Mouse (Mus musculus) hindbrain, embryonic 12.5 days (tissue): ENCODE measurements at regions not wholly inside any gene's neighbourhood (a gene's known extent, or its start where the extent isn't known, plus 50 kb on each side); places are given as distances from the start of the nearest gene placed in this dataset.

Experiments
- ATAC-seq: fragments of 200-750 bp; cut with Nextera tagmentation; 2 replicates; pipeline ENCODE4 v1.8.0; 2017; ENCODE audit warnings: moderate TSS enrichment; ENCODE audit not compliant: low FRiP score
- H3K27ac ChIP-seq: fragments of 300-500 bp; sonication (generic); 2 replicates; pipeline ENCODE4 v1.5.1; 2016; ENCODE audit warnings: mild to moderate bottlenecking
- H3K27me3 ChIP-seq: fragments of 300-500 bp; sonication (generic); 2 replicates; pipeline ENCODE4 v1.6.1; 2016; ENCODE audit warnings: mild to moderate bottlenecking
- H3K36me3 ChIP-seq: fragments of 300-500 bp; sonication (generic); 2 replicates; pipeline ENCODE4 v1.6.1; 2016; ENCODE audit warnings: mild to moderate bottlenecking
- H3K4me1 ChIP-seq: fragments of 300-500 bp; sonication (generic); 2 replicates; pipeline ENCODE4 v1.6.1; 2016
- H3K4me2 ChIP-seq: fragments of 300-500 bp; sonication (generic); replicated peaks from 2 replicates; pipeline ENCODE4 v1.6.1; 2016; ENCODE audit warnings: mild to moderate bottlenecking
- H3K4me3 ChIP-seq: fragments of 300-500 bp; sonication (generic); 2 replicates; pipeline ENCODE4 v1.5.1; 2016; ENCODE audit warnings: mild to moderate bottlenecking
- H3K9ac ChIP-seq: fragments of 300-500 bp; sonication (generic); 2 replicates; pipeline ENCODE4 v1.6.1; 2016; ENCODE audit warnings: mild to moderate bottlenecking, moderate library complexity
- H3K9me3 ChIP-seq: fragments of 300-500 bp; sonication (generic); replicated peaks from 2 replicates; pipeline ENCODE4 v1.6.1; 2016; ENCODE audit warnings: mild to moderate bottlenecking
- WGBS: fragments of 180-500 bp; shearing (Covaris S2); methylation state at CpG from one replicate; pipeline ENCODE4 v1.1.7; 2016; 5-methylcytosine and 5-hydroxymethylcytosine counted together

- 24% methylated on average over 4 of the region's 4 CpGs for WGBS
- no peak overlapping the region for H3K27ac ChIP-seq
- no peaks in the 10 kb centered on the region for H3K9me3 ChIP-seq
- ATAC-seq, result no peak
- H3K4me3 ChIP-seq, result no peak overlapping the region
- H3K36me3 ChIP-seq, result no peaks in the 10 kb centered on the region
- H3K4me2 ChIP-seq, result no peak overlapping the region
- no peaks in the 10 kb centered on the region for H3K4me1 ChIP-seq
- H3K27me3 ChIP-seq, result no peaks in the 10 kb centered on the region
- H3K9ac ChIP-seq, result no peak overlapping the region
Measured at GRCm38 (mm10) chr4:22986763-22987468, 498.8 kb upstream of the Pou3f2 start.

DNA sequence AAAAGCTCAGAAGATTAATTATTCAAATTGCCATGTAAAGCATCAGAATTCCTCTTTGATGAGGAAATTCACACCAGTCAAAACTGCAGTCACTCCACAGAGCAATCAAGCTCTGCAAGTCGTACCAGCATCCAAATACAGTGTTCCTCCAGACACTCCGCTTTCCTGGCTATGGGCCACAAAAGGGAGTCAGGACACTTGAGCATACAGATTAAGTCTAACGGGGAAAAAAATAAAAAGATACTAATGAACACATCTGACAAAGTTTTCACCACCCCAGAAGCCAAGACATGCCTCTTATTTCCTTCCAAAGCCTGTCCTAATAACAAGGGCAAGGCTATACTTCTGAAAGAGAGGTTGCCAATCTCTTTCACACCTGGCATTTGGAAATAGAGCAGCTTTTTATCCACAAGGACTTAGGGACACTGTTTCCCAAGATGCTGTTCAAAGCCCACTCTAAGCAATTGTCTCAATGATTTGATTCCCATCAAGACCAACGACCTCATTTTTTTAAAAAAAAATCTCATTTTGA is 485.5 kb upstream of the Pou3f2 start:
- Histone ChIP-seq H3K4me3 (no peak overlapping the region), H3K27ac (no peak overlapping the region), H3K9ac (no peak overlapping the region), H3K36me3 (no peaks in the 10 kb centered on the region), H3K4me1 (peaks cover 9% of the 10 kb centered on the region; the same call in 1 of the 2 replicates), H3K9me3 (no peaks in the 10 kb centered on the region), H3K4me2 (no peak overlapping the region), H3K27me3 (no peaks in the 10 kb centered on the region)
- WGBS, result 65% methylated on average over 4 of the region's 4 CpGs
- ATAC-seq, result no peak

DNA sequence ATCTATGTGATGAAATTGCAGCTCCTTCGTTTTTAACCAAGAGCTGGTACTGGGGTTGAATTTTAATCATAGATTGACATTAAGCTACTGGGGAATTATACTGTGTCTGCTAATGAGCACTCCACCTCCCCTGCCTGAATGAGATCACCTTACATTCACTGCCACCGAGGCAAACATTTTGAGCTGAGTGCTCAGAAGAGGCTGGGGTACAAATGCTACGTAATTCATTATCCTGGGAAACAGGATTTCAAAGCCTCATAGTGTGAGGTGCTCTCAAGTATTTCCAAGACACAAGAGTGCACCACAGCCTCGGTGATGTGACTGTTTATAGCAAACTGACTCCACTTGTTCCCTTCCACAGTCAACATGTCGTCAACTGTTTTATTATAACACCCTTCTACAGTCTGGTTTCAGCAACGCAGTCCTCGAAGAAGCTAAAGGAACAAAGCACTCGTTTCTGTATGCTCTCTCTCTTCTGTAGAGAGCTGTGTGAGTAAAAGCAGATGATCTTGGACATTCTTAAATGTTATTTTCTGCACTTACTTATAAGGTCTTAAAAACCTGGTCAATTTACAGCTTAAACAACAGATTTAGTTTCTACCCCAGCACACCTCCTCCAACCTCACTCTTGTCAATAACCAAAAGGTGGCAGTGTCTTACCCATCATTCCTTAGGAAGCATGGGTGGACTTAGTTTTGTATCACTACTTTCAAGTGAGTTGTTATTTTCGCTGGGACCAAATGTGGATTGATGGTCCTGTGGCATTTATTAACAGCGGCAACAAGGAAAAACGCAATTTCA is 484.8 kb upstream of the Pou3f2 start:
- H3K27me3 ChIP-seq, result no peaks in the 10 kb centered on the region
- no peak for ATAC-seq
- H3K36me3 ChIP-seq, result no peaks in the 10 kb centered on the region
- no peak overlapping the region for H3K4me2 ChIP-seq
- WGBS, result 61% methylated on average over 11 of the region's 11 CpGs
- no peaks in the 10 kb centered on the region for H3K9me3 ChIP-seq
- H3K9ac ChIP-seq, result no peak overlapping the region
- H3K4me1 ChIP-seq, result peaks cover 9% of the 10 kb centered on the region; the same call in 1 of the 2 replicates
- no peak overlapping the region for H3K4me3 ChIP-seq
- H3K27ac ChIP-seq, result no peak overlapping the region

GRCm38 (mm10) chr4:22971127-22971526 is 483.0 kb upstream of the Pou3f2 start:
- no peak overlapping the region for H3K27ac ChIP-seq
- H3K4me2 ChIP-seq, result no peak overlapping the region
- ATAC-seq, result peak; percentile 75; the same call in 1 of the 2 replicates
- no peaks in the 10 kb centered on the region for H3K27me3 ChIP-seq
- no peaks in the 10 kb centered on the region for H3K9me3 ChIP-seq
- H3K9ac ChIP-seq, result no peak overlapping the region
- peaks cover 9% of the 10 kb centered on the region; the same call in 1 of the 2 replicates for H3K4me1 ChIP-seq
- no peak overlapping the region for H3K4me3 ChIP-seq
- WGBS, result 29% methylated on average over 2 of the region's 2 CpGs
- no peaks in the 10 kb centered on the region for H3K36me3 ChIP-seq

DNA sequence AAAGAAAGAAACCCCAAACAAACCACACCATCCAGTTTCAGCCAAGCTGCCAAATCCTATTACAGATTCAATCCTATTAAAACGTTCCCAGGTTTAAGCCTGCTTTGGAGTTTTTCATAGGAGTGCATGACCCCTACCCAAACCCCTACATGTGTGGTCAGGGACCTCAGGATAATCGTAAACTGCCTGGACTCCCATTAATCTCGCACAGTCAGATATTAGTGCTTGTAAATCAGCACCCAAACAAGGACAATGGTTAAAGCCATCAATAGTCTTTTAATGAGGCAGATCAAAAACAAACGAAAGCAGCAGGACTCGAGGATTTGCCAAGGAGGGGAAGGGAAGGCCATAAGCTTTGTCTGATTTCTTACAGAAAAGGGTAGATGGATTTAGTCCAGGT is 482.3 kb upstream of the Pou3f2 start:
- no peak overlapping the region for H3K9ac ChIP-seq
- no peaks in the 10 kb centered on the region for H3K27me3 ChIP-seq
- WGBS, result 4% methylated on average over 5 of the region's 5 CpGs
- no peak for ATAC-seq
- H3K4me1 ChIP-seq, result peaks cover 9% of the 10 kb centered on the region; the same call in 1 of the 2 replicates
- no peak overlapping the region for H3K4me2 ChIP-seq
- no peaks in the 10 kb centered on the region for H3K9me3 ChIP-seq
- H3K36me3 ChIP-seq, result no peaks in the 10 kb centered on the region
- 0 out of 2 replicates have a peak overlapping the region, but pooled peaks have one; percentile 9 for H3K27ac ChIP-seq
- H3K4me3 ChIP-seq, result no peak overlapping the region

DNA sequence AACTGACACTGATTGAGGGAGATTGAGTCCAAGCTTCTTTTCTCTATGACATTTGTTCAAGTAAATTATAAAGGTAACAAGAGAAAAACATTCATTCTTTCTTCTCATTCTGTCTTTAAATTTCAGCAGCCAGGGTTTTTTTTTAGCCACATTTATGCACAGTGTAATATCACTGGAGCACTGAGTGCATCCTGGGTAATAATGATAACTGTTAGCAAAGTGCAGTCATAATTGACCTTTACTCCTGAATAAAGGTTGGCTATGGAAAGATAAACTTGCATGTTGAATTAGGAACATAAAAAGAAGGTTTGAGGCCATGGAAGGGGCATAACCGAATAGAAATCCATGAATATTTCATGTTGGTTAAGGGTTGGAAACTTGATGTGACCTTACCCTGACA is 461.3 kb upstream of the Pou3f2 start:
- 59% methylated on average over 1 of the region's 1 CpGs for WGBS
- Histone ChIP-seq H3K4me1 (0 out of 2 replicates have a peak, but pooled peaks cover 7% of the 10 kb centered on the region), H3K27ac (no peak overlapping the region), H3K36me3 (no peaks in the 10 kb centered on the region), H3K9ac (no peak overlapping the region), H3K27me3 (no peaks in the 10 kb centered on the region), H3K9me3 (no peaks in the 10 kb centered on the region), H3K4me3 (no peak overlapping the region), H3K4me2 (no peak overlapping the region)
- ATAC-seq, result no peak

DNA sequence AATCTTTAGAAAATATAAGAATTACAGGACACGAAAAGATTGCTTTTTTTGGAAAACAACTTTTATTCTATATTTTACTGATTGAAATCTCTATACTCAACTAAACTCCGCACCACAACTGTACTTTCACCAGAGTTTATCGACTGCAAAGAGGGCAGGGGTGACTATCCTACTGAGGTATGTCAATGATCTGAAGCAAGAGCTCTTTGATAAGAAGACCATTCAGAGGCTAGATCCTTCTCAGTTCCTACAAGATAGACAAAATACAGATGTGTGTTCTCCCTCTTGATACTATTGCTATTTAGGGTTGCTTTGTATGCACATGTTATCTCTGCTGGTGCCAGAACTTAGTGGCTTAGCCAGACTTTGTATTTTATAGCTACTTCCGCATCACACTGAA is 460.7 kb upstream of the Pou3f2 start:
- no peaks in the 10 kb centered on the region for H3K27me3 ChIP-seq
- H3K4me3 ChIP-seq, result no peak overlapping the region
- 93% methylated on average over 4 of the region's 4 CpGs for WGBS
- H3K9me3 ChIP-seq, result no peaks in the 10 kb centered on the region
- H3K4me2 ChIP-seq, result no peak overlapping the region
- no peak overlapping the region for H3K27ac ChIP-seq
- H3K36me3 ChIP-seq, result no peaks in the 10 kb centered on the region
- H3K9ac ChIP-seq, result no peak overlapping the region
- H3K4me1 ChIP-seq, result 0 out of 2 replicates have a peak, but pooled peaks cover 7% of the 10 kb centered on the region
- no peak for ATAC-seq

- Histone ChIP-seq H3K36me3 (no peaks in the 10 kb centered on the region), H3K9ac (no peak overlapping the region), H3K9me3 (no peaks in the 10 kb centered on the region), H3K27ac (0 out of 2 replicates have a peak overlapping the region, but pooled peaks have one; percentile 30), H3K27me3 (no peaks in the 10 kb centered on the region), H3K4me1 (0 out of 2 replicates have a peak, but pooled peaks cover 7% of the 10 kb centered on the region), H3K4me3 (no peak overlapping the region), H3K4me2 (no peak overlapping the region)
- WGBS, result 30% methylated on average over 7 of the region's 7 CpGs
- ATAC-seq, result peak; percentile 95
Measured at GRCm38 (mm10) chr4:22946788-22947406, 458.7 kb upstream of the Pou3f2 start.

- whole genome bisulfite sequencing, result 82% methylated on average over 1 of the region's 1 CpGs
- Histone ChIP-seq H3K4me3 (no peak overlapping the region), H3K9ac (no peak overlapping the region), H3K4me1 (no peaks in the 10 kb centered on the region), H3K4me2 (no peak overlapping the region), H3K27ac (no peak overlapping the region), H3K36me3 (no peaks in the 10 kb centered on the region), H3K9me3 (no peaks in the 10 kb centered on the region), H3K27me3 (no peaks in the 10 kb centered on the region)
- no peak for ATAC-seq
Measured at GRCm38 (mm10) chr4:22938302-22938701, 450.1 kb upstream of the Pou3f2 start.

DNA sequence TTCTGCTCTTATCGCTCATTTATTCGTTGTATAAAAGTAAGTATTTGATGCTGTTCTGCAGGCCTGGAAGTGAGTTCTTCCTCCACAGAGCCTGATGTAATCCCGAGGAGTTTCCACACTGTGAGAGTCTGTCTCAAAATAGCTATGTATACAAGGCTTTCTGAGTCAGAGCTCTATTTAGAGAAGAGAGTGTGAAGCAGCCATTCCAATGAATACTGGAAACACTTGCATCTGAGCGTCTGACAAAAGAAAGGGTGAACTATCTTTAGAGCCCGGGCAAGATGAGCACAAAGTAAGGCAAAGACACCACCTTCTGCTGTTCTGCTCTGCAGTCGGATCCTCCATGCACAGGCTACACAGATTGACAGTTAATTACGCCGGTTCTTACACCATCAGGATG is 436.0 kb upstream of the Pou3f2 start:
- H3K9me3 ChIP-seq, result no peaks in the 10 kb centered on the region
- H3K9ac ChIP-seq, result no peak overlapping the region
- WGBS, result 91% methylated on average over 8 of the region's 8 CpGs
- H3K4me1 ChIP-seq, result no peaks in the 10 kb centered on the region
- H3K4me2 ChIP-seq, result no peak overlapping the region
- H3K4me3 ChIP-seq, result no peak overlapping the region
- no peaks in the 10 kb centered on the region for H3K36me3 ChIP-seq
- no peak for ATAC-seq
- no peaks in the 10 kb centered on the region for H3K27me3 ChIP-seq
- no peak overlapping the region for H3K27ac ChIP-seq

GRCm38 (mm10) chr4:22914886-22915285 is 426.7 kb upstream of the Pou3f2 start:
- no peaks in the 10 kb centered on the region for H3K27me3 ChIP-seq
- no peak overlapping the region for H3K9ac ChIP-seq
- ATAC-seq, result no peak
- no peak overlapping the region for H3K4me3 ChIP-seq
- no peaks in the 10 kb centered on the region for H3K4me1 ChIP-seq
- no peak overlapping the region for H3K27ac ChIP-seq
- H3K4me2 ChIP-seq, result no peak overlapping the region
- no peaks in the 10 kb centered on the region for H3K36me3 ChIP-seq
- H3K9me3 ChIP-seq, result no peaks in the 10 kb centered on the region
- WGBS, result 52% methylated on average over 5 of the region's 5 CpGs

GRCm38 (mm10) chr4:22892694-22893046 is 404.5 kb upstream of the Pou3f2 start:
- Histone ChIP-seq H3K27me3 (no peaks in the 10 kb centered on the region), H3K4me1 (peaks cover 4% of the 10 kb centered on the region), H3K4me3 (no peak overlapping the region), H3K27ac (no peak overlapping the region), H3K9ac (no peak overlapping the region), H3K4me2 (no peak overlapping the region), H3K9me3 (no peaks in the 10 kb centered on the region), H3K36me3 (no peaks in the 10 kb centered on the region)
- ATAC-seq, result peak; percentile 50; the same call in 1 of the 2 replicates
- 71% methylated on average over 4 of the region's 4 CpGs for WGBS
